Mouse (Mus musculus) heart, adult 11 months (tissue): ENCODE results near the gene Sec14l2.
A peak's percentile ranks its signal among the peaks of the same experiment; 100 is the strongest.

Experiments used
- DNase-seq: peaks from one replicate; pipeline ENCODE4 v3.0.0; 2022

Gene Sec14l2

GRCm38 (mm10) chr11:4097091-4097621 lies 26.1 kb downstream of the Sec14l2 start:
- DNase-seq: peak; percentile 94

GRCm38 (mm10) chr11:4096054-4096984 lies 26.9 kb downstream of the Sec14l2 start:
- peak; percentile 100 for DNase-seq

- peak; percentile 97 for DNase-seq
These were observed 27.8 kb downstream of the Sec14l2 start, which contains the start of gene Mtfp1 for GRCm38 (mm10) chr11:4095171-4096053. Gene Mtfp1, minus strand, starts transcription at chr11:4095445.

GRCm38 (mm10) chr11:4094378-4095170 lies 28.6 kb downstream of the Sec14l2 start:
- peak; percentile 93 for DNase-seq

GRCm38 (mm10) chr11:4093459-4094377 lies 29.5 kb downstream of the Sec14l2 start:
- peak; percentile 90 for DNase-seq

GRCm38 (mm10) chr11:4087267-4087666 lies 35.9 kb downstream of the Sec14l2 start:
- no peak for DNase-seq

- no peak for DNase-seq
These were observed 37.0 kb downstream of the Sec14l2 start for GRCm38 (mm10) chr11:4086246-4086645.

GRCm38 (mm10) chr11:4083316-4084078 lies 39.7 kb downstream of the Sec14l2 start:
- peak; percentile 91 for DNase-seq

GRCm38 (mm10) chr11:4080219-4080618 lies 43.0 kb downstream of the Sec14l2 start:
- DNase-seq: no peak

- no peak for DNase-seq
These were observed 44.8 kb downstream of the Sec14l2 start for GRCm38 (mm10) chr11:4078267-4078933.

- no peak for DNase-seq
These were observed 46.6 kb downstream of the Sec14l2 start for GRCm38 (mm10) chr11:4076633-4077032.

- DNase-seq: no peak
These were observed 53.6 kb downstream of the Sec14l2 start for GRCm38 (mm10) chr11:4069664-4070063.

- no peak for DNase-seq
These were observed 58.5 kb downstream of the Sec14l2 start, which contains the start of gene Sec14l3 for GRCm38 (mm10) chr11:4064627-4065122. Gene Sec14l3, plus strand, starts transcription at chr11:4064841.

- no peak for DNase-seq
These were observed 60.2 kb downstream of the Sec14l2 start for GRCm38 (mm10) chr11:4062981-4063380.

GRCm38 (mm10) chr11:4062523-4062922 lies 60.7 kb downstream of the Sec14l2 start:
- DNase-seq: no peak

- DNase-seq: no peak
These were observed 62.2 kb downstream of the Sec14l2 start for GRCm38 (mm10) chr11:4060866-4061575.

- peak; percentile 87 for DNase-seq
These were observed 69.6 kb downstream of the Sec14l2 start for GRCm38 (mm10) chr11:4053586-4053985.

GRCm38 (mm10) chr11:4048438-4048837 lies 74.8 kb downstream of the Sec14l2 start:
- no peak for DNase-seq

- no peak for DNase-seq
These were observed 75.4 kb downstream of the Sec14l2 start for GRCm38 (mm10) chr11:4047766-4048165.
